Mouse (Mus musculus): Measurements from ENCODE around the gene 4930518I15Rik. TPM values are rescaled to one million over a fixed set of nuclear protein-coding genes. Genes with fewer than 3 reads are reported as not detected.
A peak's percentile ranks its signal among the peaks of the same experiment; 100 is the strongest.
"Not testable (repeated sequence)": the region's sequence is repeated elsewhere in the genome, so short reads cannot be mapped to it uniquely, and the experiment has no call there.

Gene 4930518I15Rik
- 9.1 TPM in 2 replicates for polyA plus RNA-seq (2015; fragmentation: Nextera tagmentation; extraction: Ambion mirVana)

DNA sequence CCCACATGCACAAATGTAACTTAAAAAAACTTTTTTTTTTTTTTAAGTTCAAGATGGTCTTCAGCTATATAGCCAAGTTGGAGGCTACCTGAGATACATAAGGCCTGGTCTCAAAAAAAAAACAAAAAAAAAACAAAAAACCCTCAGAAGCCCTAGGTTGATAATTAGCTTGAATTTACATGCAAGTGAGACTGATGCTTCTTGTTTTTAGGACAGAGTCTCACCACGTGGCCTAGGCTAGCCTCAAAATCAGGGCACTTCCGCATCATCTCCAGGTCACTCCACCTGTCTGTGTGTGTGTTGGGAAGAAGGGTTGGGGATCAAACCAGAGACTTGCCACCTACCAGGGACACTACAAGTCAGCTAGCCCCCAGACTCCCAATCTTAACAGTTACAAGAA lies at the start of gene 4930518I15Rik:
4930518I15Rik (minus strand) TSS at position 112 of the 400 bp plus-strand sequence.
- Histone ChIP-seq H3K36me3 (peaks cover 7% of the 10 kb centered on the region; the same call in 1 of the 2 replicates), H3K27me3 (no peaks in the 10 kb centered on the region), H3K27ac (replicated peaks) (no peak within 1 kb of the TSS), H3K4me2 (no peak within 1 kb of the TSS), H3K9me3 (no peaks in the 10 kb centered on the region), H3K9ac (no peak within 1 kb of the TSS), H3K4me3 (no peak within 1 kb of the TSS), H3K4me1 (replicated peaks) (peaks cover 16% of the 10 kb centered on the region)
- ATAC-seq (ENCODE audit: low FRiP score, low read depth) = no peak
- WGBS = 86% methylated on average over 2 of the region's 2 CpGs

DNA sequence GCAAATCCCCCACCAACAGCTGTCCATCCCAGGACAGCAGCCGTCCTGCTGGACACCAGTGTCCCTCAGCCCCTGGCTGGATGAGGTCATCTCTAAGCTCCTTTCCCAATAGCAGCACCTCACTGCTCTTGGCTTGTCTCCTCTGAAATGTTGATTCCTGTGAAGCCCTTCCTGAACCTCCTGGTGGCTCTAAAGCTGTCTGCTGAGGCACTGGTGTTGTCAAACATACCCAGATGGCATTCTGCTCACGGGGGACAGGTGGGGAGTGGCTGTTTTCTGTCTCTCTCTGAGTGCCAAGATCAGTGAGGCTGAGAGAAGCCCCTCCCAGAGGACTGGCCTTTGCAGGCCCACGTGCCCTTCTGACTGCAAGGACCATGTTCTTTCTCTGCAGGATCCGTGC lies 48.2 kb upstream of the 4930518I15Rik start:
- not testable (repeated sequence) for H3K36me3 ChIP-seq; H3K4me3 ChIP-seq; H3K27me3 ChIP-seq; ATAC-seq (ENCODE audit: low FRiP score, low read depth); H3K4me2 ChIP-seq; H3K9ac ChIP-seq; H3K9me3 ChIP-seq; H3K4me1 ChIP-seq (replicated peaks); H3K27ac ChIP-seq (replicated peaks)
- 32% methylated on average over 4 of the region's 4 CpGs for WGBS

DNA sequence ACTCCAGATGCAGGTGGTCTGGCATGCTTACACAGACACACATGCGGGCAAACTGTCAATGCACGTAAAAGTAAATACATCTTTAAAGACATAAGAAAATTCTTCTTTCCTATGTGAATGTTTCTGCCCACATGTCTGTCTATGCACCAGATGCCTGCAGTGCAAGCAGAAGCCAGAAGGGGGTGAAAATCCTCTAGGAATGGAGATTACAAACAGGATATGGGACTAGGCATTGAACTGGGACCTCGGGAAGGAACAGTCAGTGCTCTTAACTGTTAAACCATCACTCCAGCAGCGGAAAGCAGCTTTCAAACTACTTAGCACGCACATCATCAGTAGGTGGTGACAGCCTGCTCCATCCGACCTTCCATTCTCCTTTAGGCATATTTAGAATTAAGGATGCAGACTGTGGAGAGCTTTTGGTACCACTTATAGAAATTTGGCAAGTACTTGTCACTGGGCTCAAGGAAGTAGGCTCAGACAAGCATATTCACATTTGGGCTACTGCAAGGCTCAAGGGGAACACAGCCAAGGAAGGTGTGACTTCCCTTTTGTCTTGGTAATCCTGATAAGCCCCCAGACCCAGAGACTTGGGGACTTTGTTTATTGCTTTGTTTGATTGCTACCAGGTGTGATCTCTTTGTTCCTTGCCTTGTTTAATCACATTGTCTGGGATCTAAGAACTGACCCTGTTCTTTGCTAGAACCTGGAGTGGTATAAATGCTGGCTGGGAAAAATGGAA lies 47.4 kb upstream of the 4930518I15Rik start:
- Histone ChIP-seq H3K9ac (no peak overlapping the region), H3K9me3 (no peaks in the 10 kb centered on the region), H3K27me3 (no peaks in the 10 kb centered on the region), H3K4me3 (no peak overlapping the region), H3K27ac (replicated peaks) (no peak overlapping the region), H3K36me3 (no peaks in the 10 kb centered on the region), H3K4me1 (replicated peaks) (no peaks in the 10 kb centered on the region), H3K4me2 (no peak overlapping the region)
- ATAC-seq (ENCODE audit: low FRiP score, low read depth) = no peak
- 29% methylated on average over 6 of the region's 6 CpGs for WGBS

DNA sequence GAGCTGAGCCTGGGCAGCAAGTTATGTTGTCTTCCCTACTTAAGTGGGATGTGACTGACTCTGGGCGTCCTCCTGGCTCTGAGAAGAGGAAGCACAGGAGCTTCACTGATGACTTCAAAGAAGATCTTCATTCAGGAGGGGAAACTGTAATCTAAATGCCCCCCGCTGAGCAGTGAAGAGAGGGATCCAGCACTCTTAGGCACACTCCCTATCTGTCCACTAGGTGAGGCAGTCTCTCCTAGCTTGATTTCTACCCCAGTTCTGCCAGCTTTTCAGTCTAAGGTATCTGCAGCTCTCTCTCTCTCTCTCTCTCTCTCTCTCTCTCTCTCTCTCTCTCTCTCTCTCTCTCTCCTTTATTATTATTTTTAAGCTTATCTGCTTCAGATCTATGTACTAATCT lies 45.6 kb upstream of the 4930518I15Rik start:
- Histone ChIP-seq H3K36me3 (no peaks in the 10 kb centered on the region), H3K9me3 (no peaks in the 10 kb centered on the region), H3K4me3 (no peak overlapping the region), H3K4me1 (replicated peaks) (no peaks in the 10 kb centered on the region; the same call in 1 of the 2 replicates), H3K4me2 (no peak overlapping the region), H3K27ac (replicated peaks) (no peak overlapping the region), H3K27me3 (no peaks in the 10 kb centered on the region), H3K9ac (no peak overlapping the region)
- WGBS = 45% methylated on average over 2 of the region's 2 CpGs
- no peak for ATAC-seq (ENCODE audit: low FRiP score, low read depth)

DNA sequence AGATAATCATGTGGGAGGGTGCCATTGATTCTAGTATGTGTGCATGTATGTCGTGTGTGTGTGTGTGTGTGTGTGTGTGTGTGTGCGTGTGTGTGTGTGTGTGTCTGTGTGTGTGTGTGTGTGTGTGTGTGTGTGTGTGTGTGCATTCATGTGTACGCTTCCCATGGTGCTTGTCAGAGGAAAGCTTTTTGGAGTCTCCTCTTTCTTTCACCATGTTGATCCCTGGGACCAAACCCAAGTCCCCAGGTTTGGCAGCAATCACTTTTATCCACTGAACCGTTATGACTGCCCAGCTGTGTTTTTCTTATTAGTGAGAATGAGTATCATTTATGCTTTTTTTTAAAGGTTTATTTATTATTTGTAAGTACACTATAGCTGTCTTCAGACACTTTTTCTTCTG lies 44.7 kb upstream of the 4930518I15Rik start:
- WGBS = 89% methylated on average over 4 of the region's 4 CpGs
- not testable (repeated sequence) for H3K27ac ChIP-seq (replicated peaks); H3K4me2 ChIP-seq; H3K4me1 ChIP-seq (replicated peaks); H3K27me3 ChIP-seq; H3K9me3 ChIP-seq; H3K4me3 ChIP-seq; ATAC-seq (ENCODE audit: low FRiP score, low read depth); H3K9ac ChIP-seq; H3K36me3 ChIP-seq

DNA sequence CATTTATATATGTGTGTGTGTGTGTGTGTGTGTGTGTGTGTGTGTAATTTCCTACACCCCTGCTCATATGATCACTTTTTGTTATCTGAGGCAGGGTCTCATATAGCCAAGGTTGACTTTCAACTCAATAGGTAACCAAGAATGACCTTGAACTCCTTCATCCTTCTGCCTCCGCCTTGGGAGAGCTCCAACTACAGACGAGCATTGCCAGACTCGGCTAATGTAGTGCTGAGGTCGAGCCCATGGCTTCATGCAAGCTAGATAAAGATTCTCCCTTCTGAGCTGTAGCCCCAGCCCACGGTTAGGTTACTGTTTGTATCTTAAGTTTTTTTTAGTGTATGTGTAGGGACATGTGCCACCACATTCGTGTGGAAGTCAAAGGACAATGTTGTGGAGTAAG lies 44.1 kb upstream of the 4930518I15Rik start:
- H3K36me3 ChIP-seq = no peaks in the 10 kb centered on the region
- WGBS = 77% methylated on average over 6 of the region's 6 CpGs
- no peaks in the 10 kb centered on the region for H3K9me3 ChIP-seq
- H3K27ac ChIP-seq (replicated peaks) = no peak overlapping the region
- no peaks in the 10 kb centered on the region; the same call in none of the 2 replicates for H3K4me1 ChIP-seq (replicated peaks)
- no peaks in the 10 kb centered on the region for H3K27me3 ChIP-seq
- ATAC-seq (ENCODE audit: low FRiP score, low read depth) = no peak
- H3K4me2 ChIP-seq = no peak overlapping the region
- H3K9ac ChIP-seq = no peak overlapping the region
- no peak overlapping the region for H3K4me3 ChIP-seq

DNA sequence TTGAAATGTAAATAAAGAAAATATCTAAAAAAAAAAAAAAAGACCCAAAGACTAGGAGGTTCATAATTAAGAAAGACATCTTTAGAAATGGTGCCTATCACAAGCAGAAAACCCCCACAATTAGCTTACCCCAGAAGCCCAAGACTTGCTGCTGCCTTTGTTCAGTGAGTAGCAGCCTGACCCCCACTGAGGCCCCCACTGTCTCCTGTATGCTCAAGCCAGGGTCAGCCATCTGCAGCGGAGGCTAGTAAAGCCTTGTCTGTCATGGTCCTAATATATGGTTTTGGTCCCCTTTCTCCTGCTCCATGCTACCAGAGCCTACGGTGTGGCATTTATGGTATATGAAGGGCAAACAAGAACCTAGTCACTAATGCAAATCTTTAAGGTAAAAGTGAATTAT lies 43.6 kb upstream of the 4930518I15Rik start:
- Histone ChIP-seq H3K4me2 (no peak overlapping the region), H3K4me3 (no peak overlapping the region), H3K27me3 (no peaks in the 10 kb centered on the region), H3K36me3 (no peaks in the 10 kb centered on the region), H3K9me3 (no peaks in the 10 kb centered on the region), H3K4me1 (replicated peaks) (no peaks in the 10 kb centered on the region; the same call in none of the 2 replicates), H3K9ac (no peak overlapping the region), H3K27ac (replicated peaks) (no peak overlapping the region)
- 77% methylated on average over 2 of the region's 2 CpGs for WGBS
- no peak for ATAC-seq (ENCODE audit: low FRiP score, low read depth)

DNA sequence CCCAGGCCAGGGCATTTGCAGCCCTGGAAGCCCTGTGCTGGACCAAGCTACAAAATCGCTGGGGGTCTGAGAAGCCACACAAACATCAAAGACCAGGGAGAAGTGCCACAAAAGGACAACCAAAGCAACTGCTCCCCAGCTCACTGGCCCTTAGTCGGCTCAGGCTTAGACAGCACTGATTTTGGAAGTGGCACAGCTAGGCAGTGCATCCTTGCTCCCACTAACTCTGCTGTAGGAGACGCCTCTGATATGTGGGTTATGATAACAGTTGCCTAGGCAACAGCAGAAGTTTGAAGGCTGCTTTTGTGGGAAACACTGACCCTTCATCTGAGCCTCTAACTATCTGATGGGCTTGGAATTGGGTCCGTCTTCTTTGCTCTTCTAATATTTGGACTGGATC lies 41.4 kb upstream of the 4930518I15Rik start:
- Histone ChIP-seq H3K4me2 (no peak overlapping the region), H3K27ac (replicated peaks) (no peak overlapping the region), H3K36me3 (no peaks in the 10 kb centered on the region), H3K9ac (no peak overlapping the region), H3K4me1 (replicated peaks) (no peaks in the 10 kb centered on the region; the same call in none of the 2 replicates), H3K9me3 (no peaks in the 10 kb centered on the region), H3K4me3 (no peak overlapping the region), H3K27me3 (no peaks in the 10 kb centered on the region)
- 75% methylated on average over 4 of the region's 4 CpGs for WGBS
- ATAC-seq (ENCODE audit: low FRiP score, low read depth) = no peak

DNA sequence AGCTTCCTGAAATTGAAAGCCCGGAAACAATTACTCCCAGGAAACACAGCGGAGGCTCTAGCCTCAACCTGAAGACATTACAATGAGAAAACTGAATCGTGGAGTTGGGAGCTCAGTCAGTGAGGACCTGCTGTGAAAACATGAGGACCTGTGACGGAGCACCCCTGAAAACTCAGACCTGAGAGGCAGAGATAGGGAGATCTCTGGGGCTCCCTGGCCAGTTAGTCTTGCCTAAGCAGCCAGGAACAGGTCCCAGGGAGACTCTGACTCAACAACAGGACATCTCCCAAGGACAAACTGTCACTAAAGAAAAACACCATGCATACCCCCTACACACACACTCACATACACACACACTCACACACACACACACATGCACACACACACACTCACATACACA lies 40.6 kb upstream of the 4930518I15Rik start:
- Histone ChIP-seq H3K4me1 (replicated peaks) (no peaks in the 10 kb centered on the region; the same call in none of the 2 replicates), H3K9ac (no peak overlapping the region), H3K4me3 (no peak overlapping the region), H3K27me3 (no peaks in the 10 kb centered on the region), H3K36me3 (no peaks in the 10 kb centered on the region), H3K9me3 (no peaks in the 10 kb centered on the region), H3K4me2 (no peak overlapping the region), H3K27ac (replicated peaks) (0 out of 2 replicates have a peak overlapping the region, but pooled peaks have one; percentile 20)
- no peak for ATAC-seq (ENCODE audit: low FRiP score, low read depth)
- WGBS = 59% methylated on average over 4 of the region's 4 CpGs

DNA sequence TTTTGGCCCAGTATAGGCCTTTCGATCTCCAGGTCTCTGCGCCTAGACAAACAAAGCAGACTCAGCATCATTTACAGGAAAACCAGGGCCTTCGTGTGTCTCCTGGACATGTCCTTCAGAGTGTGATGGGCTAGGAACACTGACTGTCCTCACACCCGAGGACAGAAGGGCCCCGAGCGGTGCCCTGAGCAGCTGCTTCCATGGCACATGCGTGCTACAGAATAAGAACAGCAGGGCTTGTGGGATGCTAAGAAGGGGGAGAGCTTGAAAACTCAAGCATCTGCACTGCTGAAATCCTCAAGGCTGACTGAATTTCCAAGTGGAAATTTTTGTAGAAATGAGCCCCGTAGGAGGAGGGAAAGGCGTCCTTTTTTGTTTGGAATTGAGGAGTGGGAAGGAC lies 39.3 kb upstream of the 4930518I15Rik start:
- Histone ChIP-seq H3K4me1 (replicated peaks) (peaks cover 12% of the 10 kb centered on the region), H3K4me3 (no peak overlapping the region), H3K27ac (replicated peaks) (no peak overlapping the region), H3K4me2 (no peak overlapping the region), H3K27me3 (no peaks in the 10 kb centered on the region), H3K9me3 (no peaks in the 10 kb centered on the region), H3K36me3 (no peaks in the 10 kb centered on the region), H3K9ac (no peak overlapping the region)
- 79% methylated on average over 9 of the region's 9 CpGs for WGBS
- no peak for ATAC-seq (ENCODE audit: low FRiP score, low read depth)

DNA sequence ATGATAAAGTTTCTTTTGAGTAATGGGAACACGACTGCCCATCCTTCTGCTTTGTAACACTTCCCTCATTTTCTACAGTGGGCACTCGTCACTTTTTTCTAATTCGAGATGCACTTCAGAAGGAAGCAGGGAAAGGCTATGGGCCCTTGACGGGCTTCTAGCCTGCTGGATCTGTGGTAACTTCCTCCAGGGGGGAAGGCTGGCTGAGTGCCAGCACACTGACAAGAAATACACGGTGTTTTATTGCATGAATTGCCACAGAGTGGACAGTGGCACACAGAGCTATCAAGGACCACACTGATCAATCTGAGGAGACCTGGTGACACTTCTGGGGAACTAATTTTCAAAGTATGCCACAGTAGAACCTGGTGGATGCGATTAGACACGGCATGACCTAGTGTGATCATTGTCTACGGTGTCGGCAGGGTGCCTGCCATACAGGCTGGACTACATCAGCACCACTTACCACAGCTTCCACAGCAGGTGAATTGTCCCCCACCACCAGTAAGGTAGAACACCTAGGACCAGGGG lies 38.7 kb upstream of the 4930518I15Rik start:
- no peak for ATAC-seq (ENCODE audit: low FRiP score, low read depth)
- no peaks in the 10 kb centered on the region for H3K9me3 ChIP-seq
- WGBS = 76% methylated on average over 9 of the region's 9 CpGs

DNA sequence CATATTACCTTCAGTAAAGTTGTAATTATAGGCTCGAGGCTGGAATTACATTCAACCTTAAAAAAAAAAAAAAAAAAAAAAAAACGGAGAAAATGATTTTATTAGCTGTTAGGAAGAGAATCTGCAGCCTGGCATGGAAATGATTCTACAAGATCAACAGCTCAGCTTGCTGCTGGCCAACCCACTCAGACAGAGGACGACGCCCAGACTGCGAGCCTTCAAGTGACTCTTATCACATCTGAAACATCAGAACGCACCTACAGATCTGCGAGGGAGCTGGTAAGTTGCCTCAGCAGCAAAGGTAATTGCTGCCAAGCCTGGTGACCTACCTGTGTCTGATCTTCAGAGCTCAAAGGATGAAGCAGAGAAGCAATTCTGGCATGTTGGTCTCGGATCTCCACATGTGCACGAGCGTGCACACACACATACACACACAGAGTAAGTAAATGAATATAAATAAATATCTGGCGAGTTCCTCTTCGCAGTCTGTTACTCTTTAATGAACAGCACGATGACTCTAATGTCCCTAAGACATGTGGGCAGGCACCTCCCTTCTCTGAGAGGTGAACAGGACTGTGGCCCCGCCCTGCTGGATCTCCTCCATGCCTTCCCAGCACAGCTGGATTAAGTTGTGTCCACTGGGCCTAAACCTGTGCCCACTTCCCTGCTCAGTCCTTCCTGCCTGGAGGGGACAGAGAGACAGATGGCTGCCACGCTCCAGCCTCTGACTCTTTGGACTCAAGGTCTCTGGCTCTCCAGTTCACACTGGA lies 36.9 kb upstream of the 4930518I15Rik start:
- no peaks in the 10 kb centered on the region for H3K36me3 ChIP-seq
- no peak overlapping the region for H3K4me3 ChIP-seq
- ATAC-seq (ENCODE audit: low FRiP score, low read depth) = no peak
- H3K9me3 ChIP-seq = no peaks in the 10 kb centered on the region
- H3K9ac ChIP-seq = no peak overlapping the region
- H3K4me2 ChIP-seq = no peak overlapping the region
- no peak overlapping the region for H3K27ac ChIP-seq (replicated peaks)
- H3K27me3 ChIP-seq = no peaks in the 10 kb centered on the region
- 85% methylated on average over 15 of the region's 15 CpGs for WGBS
- H3K4me1 ChIP-seq (replicated peaks) = peaks cover 14% of the 10 kb centered on the region

More for the DNA sequence above, 38.7 kb upstream of the 4930518I15Rik start:
- no peaks in the 10 kb centered on the region for H3K36me3 ChIP-seq
- H3K27me3 ChIP-seq = no peaks in the 10 kb centered on the region
- H3K27ac ChIP-seq (replicated peaks) = no peak overlapping the region
- H3K4me2 ChIP-seq = no peak overlapping the region
- no peak overlapping the region for H3K9ac ChIP-seq
- no peak overlapping the region for H3K4me3 ChIP-seq
- H3K4me1 ChIP-seq (replicated peaks) = peaks cover 14% of the 10 kb centered on the region

Measured in hindbrain, embryonic 15.5 days (tissue).